Mouse (Mus musculus): ENCODE measurements around the gene Sfrp2. TPM values are rescaled to one million over a fixed set of nuclear protein-coding genes. Genes with fewer than 3 reads are reported as not detected.
A peak's percentile ranks its signal among the peaks of the same experiment; 100 is the strongest.

The Sfrp2 gene
- polyA plus RNA-seq, 1 experiment from 2014 or later, result 96.4 TPM

DNA sequence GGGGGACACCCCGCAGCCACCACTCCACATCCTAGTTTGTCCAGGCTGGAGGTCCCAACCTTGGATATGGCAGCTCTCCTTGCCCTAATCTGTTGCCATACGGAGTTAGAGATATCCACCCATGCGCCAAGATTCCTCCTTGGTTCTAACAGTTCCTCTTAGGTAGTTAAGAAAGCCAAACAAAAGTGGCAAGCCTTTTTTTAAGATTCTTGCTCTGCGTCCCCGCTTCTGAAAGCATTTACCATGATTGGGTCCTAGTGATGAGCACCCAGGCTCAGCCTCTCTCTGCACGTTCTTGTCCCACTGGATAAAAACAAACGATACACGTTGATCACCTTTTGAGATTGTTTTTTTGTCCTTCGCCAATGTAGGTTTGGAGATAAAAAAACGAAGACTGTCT, 1.0 kb downstream of the Sfrp2 start:
- ATAC-seq (ENCODE audit: low FRiP score), result no peak
- H3K4me3 ChIP-seq (ENCODE audit: low read depth, low read length), result peak overlapping the region; percentile 53
- H3K27ac ChIP-seq (ENCODE audit: low read depth, low read length), result no peak overlapping the region
- DNase-seq (ENCODE audit: low spot score, missing footprints), result peak; percentile 90
- peaks cover 3% of the 10 kb centered on the region for H3K27me3 ChIP-seq (ENCODE audit: control insufficient read depth, insufficient read depth, low read length)
- 3% methylated on average over 10 of the region's 10 CpGs for WGBS
- peak overlapping the region; percentile 89 for H3K4me2 ChIP-seq
- H3K36me3 ChIP-seq (ENCODE audit: control insufficient read depth, insufficient read depth, low read length), result peaks cover 2% of the 10 kb centered on the region; the same call in 1 of the 2 replicates
- H3K4me1 ChIP-seq (ENCODE audit: control insufficient read depth, insufficient read depth, low read length), result peaks cover 28% of the 10 kb centered on the region
- no peaks in the 10 kb centered on the region for H3K9me3 ChIP-seq (ENCODE audit: control insufficient read depth, low read length)
- peak overlapping the region; percentile 88 for H3K9ac ChIP-seq (ENCODE audit: low read length)

DNA sequence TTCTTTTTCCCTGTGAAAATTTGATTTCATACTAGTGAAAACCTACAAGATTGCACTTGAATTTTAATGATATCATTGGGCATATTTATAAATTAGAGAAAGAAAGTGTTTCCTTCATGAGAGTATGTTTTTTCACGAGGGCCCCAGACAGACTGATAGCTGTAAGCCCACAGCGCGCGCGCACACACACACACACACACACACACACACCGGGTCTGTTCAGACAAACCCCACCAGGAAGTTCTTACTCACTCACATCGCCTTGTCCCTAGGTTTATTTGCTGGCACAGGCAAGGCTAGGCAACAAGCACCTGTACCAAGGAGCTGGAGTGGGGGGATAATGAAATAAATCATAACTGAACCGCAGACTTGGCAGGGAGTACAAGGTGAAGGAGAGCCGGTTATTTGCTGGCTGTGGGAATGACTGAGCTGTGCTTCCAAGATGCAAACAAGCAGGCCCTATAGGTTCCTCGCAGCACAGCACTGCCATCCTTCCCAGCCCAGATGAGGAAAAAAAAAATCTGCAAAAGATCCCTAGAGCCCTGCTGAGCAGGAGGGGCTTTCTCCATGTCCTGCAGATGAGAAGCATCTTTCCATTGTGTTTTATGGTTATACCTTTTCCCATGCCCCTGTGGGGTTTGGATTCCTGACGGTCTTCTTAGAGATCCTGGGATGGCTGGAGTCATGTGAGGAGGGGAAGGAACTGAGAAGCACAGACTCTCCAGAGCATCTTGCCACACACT, 2.3 kb downstream of the Sfrp2 start:
- H3K9me3 ChIP-seq (ENCODE audit: control insufficient read depth, low read length), result no peaks in the 10 kb centered on the region
- ATAC-seq (ENCODE audit: low FRiP score), result no peak
- H3K27me3 ChIP-seq (ENCODE audit: control insufficient read depth, insufficient read depth, low read length), result peaks cover under 1% of the 10 kb centered on the region; the same call in 1 of the 2 replicates
- peak overlapping the region; percentile 32 for H3K27ac ChIP-seq (ENCODE audit: low read depth, low read length)
- WGBS, result 17% methylated on average over 11 of the region's 11 CpGs
- peaks cover 7% of the 10 kb centered on the region; the same call in 1 of the 2 replicates for H3K36me3 ChIP-seq (ENCODE audit: control insufficient read depth, insufficient read depth, low read length)
- H3K4me3 ChIP-seq (ENCODE audit: low read depth, low read length), result peak overlapping the region; percentile 53
- H3K9ac ChIP-seq (ENCODE audit: low read length), result peak overlapping the region; percentile 88
- DNase-seq (ENCODE audit: low spot score, missing footprints), result peak; percentile 94
- peaks cover 28% of the 10 kb centered on the region for H3K4me1 ChIP-seq (ENCODE audit: control insufficient read depth, insufficient read depth, low read length)
- peak overlapping the region; percentile 89 for H3K4me2 ChIP-seq

DNA sequence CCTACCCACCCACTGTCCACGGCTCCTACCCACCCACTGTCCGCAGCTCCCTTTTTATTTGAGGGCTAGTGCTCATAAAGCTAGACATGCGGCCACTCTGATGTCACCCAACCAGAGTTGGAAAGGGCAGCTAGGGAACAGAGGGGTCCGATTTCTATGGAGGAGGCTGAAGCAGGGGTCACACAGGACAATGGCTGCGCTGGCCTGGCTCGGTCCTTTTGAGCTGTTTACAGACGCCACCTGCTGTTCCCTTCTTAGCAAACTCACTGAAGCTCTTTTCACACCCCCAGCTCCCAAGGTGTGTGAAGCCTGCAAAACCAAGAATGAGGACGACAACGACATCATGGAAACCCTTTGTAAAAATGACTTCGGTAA, 2.9 kb downstream of the Sfrp2 start:
- WGBS, result 3% methylated on average over 10 of the region's 10 CpGs
- Histone ChIP-seq H3K36me3 (ENCODE audit: control insufficient read depth, insufficient read depth, low read length) (peaks cover 7% of the 10 kb centered on the region; the same call in 1 of the 2 replicates), H3K27me3 (ENCODE audit: control insufficient read depth, insufficient read depth, low read length) (no peaks in the 10 kb centered on the region; the same call in 1 of the 2 replicates), H3K9me3 (ENCODE audit: control insufficient read depth, low read length) (no peaks in the 10 kb centered on the region), H3K9ac (ENCODE audit: low read length) (peak overlapping the region; percentile 88), H3K4me1 (ENCODE audit: control insufficient read depth, insufficient read depth, low read length) (peaks cover 24% of the 10 kb centered on the region), H3K27ac (ENCODE audit: low read depth, low read length) (peak overlapping the region; percentile 32), H3K4me2 (peak overlapping the region; percentile 89), H3K4me3 (ENCODE audit: low read depth, low read length) (peak overlapping the region; percentile 53)
- ATAC-seq (ENCODE audit: low FRiP score) (no peak), DNase-seq (ENCODE audit: low spot score, missing footprints) (peak; percentile 93)

DNA sequence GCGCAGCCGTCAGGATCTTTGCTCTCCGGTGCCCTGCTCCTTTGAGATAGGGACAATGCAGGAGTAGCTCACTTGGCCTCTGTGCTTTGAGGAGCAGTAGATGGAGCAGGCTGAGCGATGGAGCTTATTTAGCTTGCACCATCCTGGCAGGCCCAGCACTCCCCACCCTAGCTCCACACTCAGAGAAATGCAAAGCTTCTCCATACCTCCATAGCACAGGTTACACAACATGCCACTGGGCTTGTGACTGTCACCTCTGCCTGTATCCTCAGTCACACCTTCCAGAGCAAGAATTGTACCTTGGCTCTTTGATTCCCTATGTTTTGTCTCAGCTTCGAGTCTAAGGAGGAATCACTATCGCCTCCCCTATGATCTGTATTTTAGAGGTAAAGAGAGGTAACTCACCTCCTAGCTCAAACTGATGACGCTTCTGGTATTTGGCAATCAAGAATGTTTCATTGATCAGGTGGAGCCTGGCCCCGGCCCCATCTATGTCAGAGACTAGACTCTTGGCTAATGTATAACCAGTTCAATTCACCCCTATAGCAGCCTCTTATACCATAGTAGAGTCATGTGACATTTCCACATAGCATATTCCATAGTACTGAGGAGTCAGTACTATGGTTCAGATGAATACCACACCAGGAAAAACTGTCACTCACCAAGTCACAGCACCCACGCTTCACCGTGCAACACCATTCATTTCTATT, 5.2 kb downstream of the Sfrp2 start:
- ATAC-seq (ENCODE audit: low FRiP score), result no peak

DNA sequence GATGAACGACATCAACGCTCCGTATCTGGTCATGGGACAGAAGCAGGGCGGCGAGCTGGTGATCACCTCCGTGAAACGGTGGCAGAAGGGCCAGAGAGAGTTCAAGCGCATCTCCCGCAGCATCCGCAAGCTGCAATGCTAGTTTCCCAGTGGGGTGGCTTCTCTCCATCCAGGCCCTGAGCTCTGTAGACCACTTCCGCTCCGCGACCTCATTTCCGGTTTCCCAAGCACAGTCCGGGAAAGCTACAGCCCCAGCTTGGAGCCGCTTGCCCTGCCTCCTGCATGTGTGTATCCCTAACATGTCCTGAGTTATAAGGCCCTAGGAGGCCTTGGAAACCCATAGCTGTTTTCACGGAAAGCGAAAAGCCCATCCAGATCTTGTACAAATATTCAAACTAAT, 7.2 kb downstream of the Sfrp2 start:
- 92% methylated on average over 18 of the region's 18 CpGs for WGBS
- no peak overlapping the region for H3K4me3 ChIP-seq (ENCODE audit: low read depth, low read length)
- H3K27ac ChIP-seq (ENCODE audit: low read depth, low read length), result no peak overlapping the region
- H3K9ac ChIP-seq (ENCODE audit: low read length), result no peak overlapping the region
- peaks cover 11% of the 10 kb centered on the region for H3K4me1 ChIP-seq (ENCODE audit: control insufficient read depth, insufficient read depth, low read length)
- no peak overlapping the region for H3K4me2 ChIP-seq
- DNase-seq (ENCODE audit: low spot score, missing footprints) (peak; percentile 56), ATAC-seq (ENCODE audit: low FRiP score) (no peak)
- H3K9me3 ChIP-seq (ENCODE audit: control insufficient read depth, low read length), result no peaks in the 10 kb centered on the region
- H3K27me3 ChIP-seq (ENCODE audit: control insufficient read depth, insufficient read depth, low read length), result no peaks in the 10 kb centered on the region
- H3K36me3 ChIP-seq (ENCODE audit: control insufficient read depth, insufficient read depth, low read length), result peaks cover 7% of the 10 kb centered on the region; the same call in 1 of the 2 replicates

More for the DNA sequence above, 5.2 kb downstream of the Sfrp2 start:
- Histone ChIP-seq H3K9me3 (ENCODE audit: control insufficient read depth, low read length) (no peaks in the 10 kb centered on the region), H3K4me2 (no peak overlapping the region), H3K36me3 (ENCODE audit: control insufficient read depth, insufficient read depth, low read length) (peaks cover 7% of the 10 kb centered on the region; the same call in 1 of the 2 replicates), H3K4me1 (ENCODE audit: control insufficient read depth, insufficient read depth, low read length) (peaks cover 15% of the 10 kb centered on the region), H3K4me3 (ENCODE audit: low read depth, low read length) (no peak overlapping the region), H3K27ac (ENCODE audit: low read depth, low read length) (no peak overlapping the region), H3K27me3 (ENCODE audit: control insufficient read depth, insufficient read depth, low read length) (no peaks in the 10 kb centered on the region), H3K9ac (ENCODE audit: low read length) (no peak overlapping the region)
- DNase-seq (ENCODE audit: low spot score, missing footprints), result peak; percentile 57
- WGBS, result 92% methylated on average over 10 of the region's 10 CpGs

DNA sequence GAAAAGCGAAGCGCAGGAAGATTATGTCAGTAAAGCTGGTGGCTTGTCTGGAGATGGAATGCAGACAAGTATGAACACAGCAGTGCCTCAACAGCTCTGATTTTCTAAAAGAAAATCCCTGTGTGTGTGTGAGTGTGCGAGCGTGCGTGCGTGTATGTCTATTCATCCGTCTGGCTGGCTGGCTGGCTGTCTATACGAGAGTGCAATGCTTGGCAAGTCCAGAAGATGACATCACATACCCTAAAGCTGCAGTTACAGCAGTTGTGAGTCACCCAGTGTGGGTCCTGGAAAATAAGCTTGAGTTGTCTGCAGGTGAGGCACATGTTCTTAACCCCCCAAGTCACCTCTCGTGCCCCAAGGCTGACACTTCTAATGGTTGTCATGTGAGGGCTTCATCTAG, 9.3 kb downstream of the Sfrp2 start:
- WGBS, result 81% methylated on average over 9 of the region's 9 CpGs
- Histone ChIP-seq H3K27me3 (ENCODE audit: control insufficient read depth, insufficient read depth, low read length) (no peaks in the 10 kb centered on the region), H3K36me3 (ENCODE audit: control insufficient read depth, insufficient read depth, low read length) (peaks cover 5% of the 10 kb centered on the region; the same call in 1 of the 2 replicates), H3K4me3 (ENCODE audit: low read depth, low read length) (no peak overlapping the region), H3K4me1 (ENCODE audit: control insufficient read depth, insufficient read depth, low read length) (no peaks in the 10 kb centered on the region), H3K4me2 (no peak overlapping the region), H3K9ac (ENCODE audit: low read length) (no peak overlapping the region), H3K27ac (ENCODE audit: low read depth, low read length) (no peak overlapping the region), H3K9me3 (ENCODE audit: control insufficient read depth, low read length) (no peaks in the 10 kb centered on the region)
- ATAC-seq (ENCODE audit: low FRiP score), result no peak
- no peak for DNase-seq (ENCODE audit: low spot score, missing footprints)

DNA sequence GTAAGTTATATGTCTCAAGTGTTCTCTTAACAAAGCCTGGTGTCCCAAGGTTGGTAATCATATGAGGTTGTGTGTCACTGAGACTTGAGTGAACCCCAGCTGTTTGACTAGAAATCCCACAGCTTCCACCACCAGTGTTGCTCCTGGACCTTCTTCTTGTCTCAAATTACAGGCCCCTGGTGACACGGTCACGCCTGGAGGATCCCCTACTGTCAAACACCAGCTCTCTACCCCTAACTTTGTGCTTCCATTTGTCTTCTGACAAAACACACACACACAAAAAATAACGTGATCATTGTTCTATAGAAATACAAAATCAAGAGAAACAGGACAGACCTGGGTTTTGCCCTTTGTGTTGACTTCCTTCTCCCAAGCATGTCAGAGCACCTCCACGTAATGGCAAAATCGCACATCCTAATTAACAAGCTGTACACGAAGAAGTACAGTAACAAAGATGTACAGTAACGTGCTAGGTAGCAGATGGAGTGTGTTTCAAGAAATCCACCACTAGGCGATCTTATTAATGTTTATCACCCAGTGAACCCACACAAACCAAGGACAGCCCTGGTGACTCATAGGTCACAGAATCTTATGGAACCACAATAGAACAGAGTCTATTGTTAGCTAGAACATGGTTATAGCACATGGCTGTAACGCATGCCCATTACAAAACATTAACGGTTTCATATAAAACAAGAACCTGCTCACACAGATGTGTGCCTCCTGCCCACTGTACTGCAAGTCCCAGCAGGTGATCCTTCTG, 15.5 kb downstream of the Sfrp2 start:
- Histone ChIP-seq H3K36me3 (ENCODE audit: control insufficient read depth, insufficient read depth, low read length) (no peaks in the 10 kb centered on the region), H3K9ac (ENCODE audit: low read length) (no peak overlapping the region), H3K27ac (ENCODE audit: low read depth, low read length) (no peak overlapping the region), H3K4me2 (no peak overlapping the region), H3K4me1 (ENCODE audit: control insufficient read depth, insufficient read depth, low read length) (peaks cover 16% of the 10 kb centered on the region), H3K9me3 (ENCODE audit: control insufficient read depth, low read length) (no peaks in the 10 kb centered on the region; the same call in 1 of the 2 replicates), H3K4me3 (ENCODE audit: low read depth, low read length) (no peak overlapping the region), H3K27me3 (ENCODE audit: control insufficient read depth, insufficient read depth, low read length) (no peaks in the 10 kb centered on the region)
- DNase-seq (ENCODE audit: low spot score, missing footprints), result peak; percentile 35
- WGBS, result 87% methylated on average over 10 of the region's 10 CpGs
- ATAC-seq (ENCODE audit: low FRiP score), result no peak

DNA sequence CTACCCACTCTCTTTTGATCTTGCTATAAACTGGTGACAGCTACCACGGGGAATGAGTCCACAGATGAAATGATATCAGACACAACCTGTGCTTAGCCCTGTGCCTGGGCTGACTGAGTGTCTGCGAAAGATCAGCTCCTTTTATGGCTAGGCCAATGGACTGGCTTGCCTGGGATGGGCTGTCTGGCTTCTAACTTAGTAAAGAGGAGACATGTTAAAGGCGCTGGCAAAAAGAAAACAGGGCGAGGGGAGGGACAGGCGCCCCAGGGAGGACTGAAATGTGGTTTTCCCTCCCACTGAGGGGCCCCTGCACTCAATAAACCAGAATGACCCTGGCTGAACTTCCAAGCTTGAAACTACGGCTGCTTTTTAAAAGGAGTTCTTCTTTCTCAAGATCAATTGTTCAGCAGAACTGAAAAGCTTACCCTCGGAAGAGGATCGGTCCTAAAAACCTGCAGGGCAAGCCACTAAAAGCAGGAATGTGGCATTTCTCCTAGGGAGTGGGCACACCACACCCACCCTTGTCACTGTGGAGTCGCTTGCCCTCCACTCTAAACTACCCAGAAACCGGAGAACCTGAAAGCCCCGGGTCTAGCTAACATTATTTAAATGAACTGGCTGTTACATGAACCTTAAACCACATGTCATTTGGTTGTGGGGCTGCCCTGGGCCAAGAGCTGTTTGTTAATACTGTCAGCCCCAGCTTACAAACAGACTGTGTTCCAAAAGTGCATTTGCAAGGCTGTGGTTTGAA, 17.8 kb downstream of the Sfrp2 start:
- Histone ChIP-seq H3K9me3 (ENCODE audit: control insufficient read depth, low read length) (no peaks in the 10 kb centered on the region; the same call in 1 of the 2 replicates), H3K4me1 (ENCODE audit: control insufficient read depth, insufficient read depth, low read length) (peaks cover 16% of the 10 kb centered on the region), H3K36me3 (ENCODE audit: control insufficient read depth, insufficient read depth, low read length) (no peaks in the 10 kb centered on the region), H3K27me3 (ENCODE audit: control insufficient read depth, insufficient read depth, low read length) (peaks cover 8% of the 10 kb centered on the region), H3K9ac (ENCODE audit: low read length) (no peak overlapping the region; the same call in 1 of the 2 replicates), H3K27ac (ENCODE audit: low read depth, low read length) (no peak overlapping the region), H3K4me2 (no peak overlapping the region; the same call in 1 of the 2 replicates), H3K4me3 (ENCODE audit: low read depth, low read length) (no peak overlapping the region)
- DNase-seq (ENCODE audit: low spot score, missing footprints), result peak; percentile 88
- 14% methylated on average over 11 of the region's 11 CpGs for WGBS
- 0 out of 2 replicates have a peak, but pooled peaks have one; percentile 43 for ATAC-seq (ENCODE audit: low FRiP score)
